Mouse (Mus musculus): ENCODE data around the gene Hivep3.
A peak's percentile ranks its signal among the peaks of the same experiment; 100 is the strongest.

The Hivep3 gene

GRCm38 (mm10) chr4:119761459-119762121 is 28.0 kb downstream of the Hivep3 start:
- DNase-seq (ENCODE audit: low read depth, low spot score), result no peak

- no peak for DNase-seq (ENCODE audit: low read depth, low spot score)
These were observed 28.6 kb downstream of the Hivep3 start for GRCm38 (mm10) chr4:119762171-119762570.

GRCm38 (mm10) chr4:119768046-119768445 is 34.5 kb downstream of the Hivep3 start:
- DNase-seq (ENCODE audit: low read depth, low spot score), result no peak

GRCm38 (mm10) chr4:119775913-119776312 is 42.3 kb downstream of the Hivep3 start:
- no peak for DNase-seq (ENCODE audit: low read depth, low spot score)

- DNase-seq (ENCODE audit: low read depth, low spot score), result no peak
These were observed 43.6 kb downstream of the Hivep3 start for GRCm38 (mm10) chr4:119777146-119777545.

GRCm38 (mm10) chr4:119779561-119780400 is 46.2 kb downstream of the Hivep3 start:
- DNase-seq (ENCODE audit: low read depth, low spot score), result no peak

- DNase-seq (ENCODE audit: low read depth, low spot score), result no peak
These were observed 47.3 kb downstream of the Hivep3 start for GRCm38 (mm10) chr4:119780881-119781280.

- no peak for DNase-seq (ENCODE audit: low read depth, low spot score)
These were observed 51.4 kb downstream of the Hivep3 start for GRCm38 (mm10) chr4:119784959-119785358.

- DNase-seq (ENCODE audit: low read depth, low spot score), result no peak
These were observed 52.7 kb downstream of the Hivep3 start for GRCm38 (mm10) chr4:119786307-119786706.

- no peak for DNase-seq (ENCODE audit: low read depth, low spot score)
These were observed 53.1 kb downstream of the Hivep3 start for GRCm38 (mm10) chr4:119786721-119787120.

- DNase-seq (ENCODE audit: low read depth, low spot score), result no peak
These were observed 55.2 kb downstream of the Hivep3 start for GRCm38 (mm10) chr4:119788746-119789145.

- no peak for DNase-seq (ENCODE audit: low read depth, low spot score)
These were observed 56.0 kb downstream of the Hivep3 start for GRCm38 (mm10) chr4:119789495-119790148.

- DNase-seq (ENCODE audit: low read depth, low spot score), result no peak
These were observed 65.3 kb downstream of the Hivep3 start for GRCm38 (mm10) chr4:119798891-119799290.

- DNase-seq (ENCODE audit: low read depth, low spot score), result no peak
These were observed 73.0 kb downstream of the Hivep3 start for GRCm38 (mm10) chr4:119806556-119806955.

- no peak for DNase-seq (ENCODE audit: low read depth, low spot score)
These were observed 73.8 kb downstream of the Hivep3 start for GRCm38 (mm10) chr4:119807359-119807758.

GRCm38 (mm10) chr4:119809245-119809644 is 75.7 kb downstream of the Hivep3 start:
- peak; percentile 85 for DNase-seq (ENCODE audit: low read depth, low spot score)

- DNase-seq (ENCODE audit: low read depth, low spot score), result no peak
These were observed 79.2 kb downstream of the Hivep3 start for GRCm38 (mm10) chr4:119812775-119813174.

GRCm38 (mm10) chr4:119813500-119814184 is 80.1 kb downstream of the Hivep3 start:
- DNase-seq (ENCODE audit: low read depth, low spot score), result no peak

- DNase-seq (ENCODE audit: low read depth, low spot score), result peak; percentile 49
These were observed 80.9 kb downstream of the Hivep3 start for GRCm38 (mm10) chr4:119814185-119815132.

- DNase-seq (ENCODE audit: low read depth, low spot score), result peak; percentile 90
These were observed 81.7 kb downstream of the Hivep3 start for GRCm38 (mm10) chr4:119815133-119815792.

All from ZHBTc4 (cell line).